Mouse (Mus musculus): ENCODE measurements around the gene Gm5458.
"Not testable (repeated sequence)": the region's sequence is repeated elsewhere in the genome, so short reads cannot be mapped to it uniquely, and the experiment has no call there.

The Gm5458 gene

DNA sequence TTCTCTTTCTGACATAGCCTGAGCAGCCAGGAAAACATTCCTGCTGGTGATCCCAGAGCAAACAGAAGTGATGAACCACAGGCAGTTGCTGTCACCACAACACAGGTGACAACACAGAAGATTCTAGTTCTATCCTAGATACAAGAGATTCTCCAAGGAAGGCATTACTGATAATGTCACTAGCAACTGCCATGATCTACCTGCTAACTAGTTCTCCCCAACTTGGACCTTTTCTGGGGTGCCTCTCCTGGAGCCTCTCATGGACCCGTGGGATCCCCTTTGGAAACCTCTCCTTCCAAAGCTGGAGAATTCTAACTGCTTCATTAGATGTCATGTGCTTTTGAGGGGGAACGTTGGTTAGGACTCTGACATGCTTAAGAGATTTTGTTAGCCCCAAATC is at the start of gene Gm5458:
Gene Gm5458, minus strand, starts transcription at position 101 of the 400 bp plus-strand sequence.
- DNase-seq (ENCODE audit: low spot score in 2 of 2), result not testable (repeated sequence)

DNA sequence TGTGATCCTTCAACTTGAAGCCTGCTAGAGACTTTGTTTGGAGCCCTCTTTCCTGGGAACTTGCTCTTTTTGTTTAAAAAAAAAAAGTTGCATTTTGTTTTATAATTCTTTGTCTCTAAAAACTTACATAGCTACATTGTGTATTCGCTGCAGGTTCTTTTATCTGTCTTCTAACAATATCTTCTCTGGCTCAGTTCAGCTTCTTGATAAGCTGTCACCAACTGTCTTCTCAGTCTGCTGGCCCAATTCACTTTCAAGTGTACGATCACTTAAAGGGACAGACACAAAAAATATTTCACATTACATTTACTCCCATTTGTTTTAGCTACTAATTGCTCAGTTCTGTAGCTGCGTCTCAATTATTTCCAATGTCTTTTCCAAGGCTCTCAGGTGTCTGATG is 43.9 kb upstream of the Gm5458 start:
- no peak for DNase-seq (ENCODE audit: low spot score in 2 of 2)

DNA sequence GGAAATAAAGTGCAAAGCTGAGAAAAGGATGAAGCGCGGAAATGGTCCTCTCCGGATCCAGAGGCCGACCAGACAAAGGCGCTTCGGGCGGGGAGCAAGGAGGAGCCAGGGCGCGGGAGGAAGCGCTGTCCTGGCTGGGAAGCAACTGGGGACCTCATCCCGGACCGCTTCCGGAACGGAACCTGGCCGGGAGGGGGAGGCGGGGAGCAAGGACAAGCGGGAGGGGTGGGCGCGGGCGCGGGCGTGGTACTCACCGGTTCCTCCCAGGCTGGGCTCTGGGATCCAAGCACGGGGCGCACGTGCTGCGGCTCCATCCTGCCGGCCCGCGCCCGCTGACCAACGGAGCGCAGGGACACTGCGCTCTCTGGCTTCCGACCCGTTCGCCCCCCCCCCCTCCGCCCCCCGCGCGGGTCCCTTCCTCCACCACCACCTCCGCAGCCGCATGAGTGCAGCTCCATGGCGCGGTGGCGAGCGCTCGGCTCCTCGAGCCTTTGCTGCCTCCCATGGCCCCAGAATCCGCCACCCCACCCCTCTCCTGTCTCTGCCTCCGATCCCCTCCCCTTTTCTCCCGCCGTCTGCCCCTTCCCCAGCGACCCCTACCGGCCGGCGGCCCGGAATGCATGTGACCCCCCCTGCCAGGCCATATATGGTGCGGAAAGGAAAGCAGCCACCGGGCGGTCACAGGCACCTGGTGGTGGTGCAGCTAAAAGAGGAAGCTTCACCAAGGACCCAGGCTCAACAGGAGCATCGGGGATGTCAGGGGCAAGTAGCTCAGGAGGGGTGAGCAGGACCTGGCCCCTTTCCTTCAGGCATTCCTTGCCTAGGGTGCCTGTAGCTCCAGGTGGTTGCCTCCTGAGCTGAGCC is 17.3 kb downstream of the Gm5458 start, which contains the start of gene Gm2237:
Gene Gm2237, minus strand, starts transcription at position 332 of the 864 bp plus-strand sequence.
- peak in 1 of 2 experiments; percentile 19 for DNase-seq (ENCODE audit: low spot score in 2 of 2)

DNA sequence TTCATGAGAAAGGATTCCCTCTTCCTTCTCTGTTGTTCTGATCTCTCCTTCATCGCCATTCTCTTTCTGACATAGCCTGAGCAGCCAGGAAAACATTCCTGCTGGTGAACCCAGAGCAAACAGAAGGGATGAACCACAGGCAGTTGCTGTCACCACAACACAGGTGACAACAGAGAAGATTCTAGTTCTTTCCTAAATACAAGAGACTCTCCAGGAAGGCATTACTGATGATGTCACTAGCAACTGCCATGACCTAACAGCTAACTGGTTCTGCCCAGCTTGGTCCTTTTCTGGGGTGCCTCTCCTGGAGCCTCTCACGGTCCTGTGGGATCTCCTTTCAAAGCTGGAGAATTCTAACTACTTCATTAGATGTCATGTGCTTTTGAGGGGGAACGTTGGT is 52.5 kb downstream of the Gm5458 start, which contains the start of gene Gm2244:
Gene Gm2244, minus strand, starts transcription at position 101 of the 400 bp plus-strand sequence.
- not testable (repeated sequence) for DNase-seq (ENCODE audit: low spot score in 2 of 2)

Measured in spleen, postnatal 10 days (tissue).